In genomic region chr17:9428374-9428994, GRCm38 (mm10) we compare ENCODE assay signal across 9 mouse cellular contexts. TPM values are rescaled to one million over a fixed set of nuclear protein-coding genes. Genes with fewer than 3 reads are reported as not detected.
A peak's percentile ranks its signal among the peaks of the same experiment; 100 is the strongest.
DNase-seq lines count a peak whose midpoint lies in the region; TF ChIP-seq lines count a peak whose summit lies in the region.
"Had no signal": no experiment of that assay in that cellular context is flagged by ENCODE, and none has a peak within 500 bp of the region (broad histone marks: within the 10 kb centered on the region; RNA-seq: fewer than 3 reads in every experiment).

No protein-coding gene starts in this region.

- peaks cover 2% of the 10 kb centered on the region for H3K4me1 ChIP-seq in olfactory bulb, adult 2 months (ENCODE audit: control insufficient read depth, insufficient read depth, low read length)
- H3K4me1 ChIP-seq in limb, embryonic 10.5 days, result no peaks in the 10 kb centered on the region
- H3K4me1 ChIP-seq: embryonic facial prominence, embryonic 12.5 days had no signal

- peak; percentile 38 for TF ChIP-seq CTCF in gastrocnemius, adult 2 months (IDR thresholded peaks at IDR 0.05)
- 0 out of 2 replicates have a peak, but pooled peaks have one; percentile 32 for TF ChIP-seq CTCF in olfactory bulb, adult 2 months (IDR thresholded peaks at IDR 0.05; ENCODE audit: insufficient read depth, low read depth, low read length)

- no peak overlapping the region for H3K4me3 ChIP-seq in gastrocnemius, adult 2 months
- H3K4me3 ChIP-seq in olfactory bulb, adult 2 months (ENCODE audit: insufficient read depth, low read depth, low read length), result no peak overlapping the region
- no peak overlapping the region for H3K4me3 ChIP-seq in limb, embryonic 10.5 days
- H3K4me3 ChIP-seq: embryonic facial prominence, embryonic 12.5 days had no signal

- no peaks in the 10 kb centered on the region for H3K27me3 ChIP-seq in limb, embryonic 10.5 days (ENCODE audit: low read depth, poor library complexity, severe bottlenecking)
- H3K27me3 ChIP-seq: embryonic facial prominence, embryonic 12.5 days had no signal

- no peaks in the 10 kb centered on the region for H3K36me3 ChIP-seq in limb, embryonic 10.5 days
- H3K36me3 ChIP-seq: embryonic facial prominence, embryonic 12.5 days had no signal

- intact Hi-C loops in gastrocnemius, adult 2 months (cut with DNase I), result no loop called here

- TF ChIP-seq POLR2A in olfactory bulb, adult 2 months (IDR thresholded peaks at IDR 0.05; ENCODE audit: insufficient read depth, low read depth, low read length), result no peak

- WGBS in olfactory bulb, adult 2 months, result 23% methylated on average over 7 of the region's 7 CpGs
- 69% methylated on average over 7 of the region's 7 CpGs for WGBS in limb, embryonic 10.5 days

- no peak overlapping the region for H3K27ac ChIP-seq in gastrocnemius, adult 2 months
- peak overlapping the region; percentile 24; the same call in 1 of the 2 replicates for H3K27ac ChIP-seq in olfactory bulb, adult 2 months (ENCODE audit: insufficient read depth, low read depth, low read length)
- H3K27ac ChIP-seq in limb, embryonic 10.5 days, result no peak overlapping the region
- H3K27ac ChIP-seq: embryonic facial prominence, embryonic 12.5 days had no signal

- DNase-seq in gastrocnemius, adult 2 months, result no peak
- no peak for DNase-seq in gastrocnemius, postnatal 10 days
- DNase-seq in embryo, embryonic 11.5 days (ENCODE audit: low read depth, low spot score), result peak; percentile 7
- DNase-seq in layer of hippocampus, adult 9-10 months (ENCODE audit: low spot score), result peak; percentile 33
- DNase-seq in thymus, postnatal 0 days (ENCODE audit: low spot score), result no peak
- no peak for DNase-seq in urinary bladder, postnatal 36 days (ENCODE audit: low spot score in 2 of 2)
- no peak for DNase-seq in limb, embryonic 10.5 days (ENCODE audit: low spot score)

- H3K9me3 ChIP-seq in limb, embryonic 10.5 days (replicated peaks), result no peaks in the 10 kb centered on the region
- H3K9me3 ChIP-seq: embryonic facial prominence, embryonic 12.5 days had no signal

RNA-seq across cellular contexts. Expression of gene Gm17728, which starts 6.6 kb away (rescaled TPM):
- total RNA-seq in gastrocnemius, adult 2 months (2021), result not detected
- total RNA-seq in gastrocnemius, postnatal 10 days (2021), result not detected
- not detected in 2 replicates for polyA plus RNA-seq in olfactory bulb, adult 2 months (2012; ENCODE audit: insufficient read depth, insufficient read length, low replicate concordance, missing spikeins)
- not detected in 2 replicates for polyA plus RNA-seq in thymus, postnatal 0 days (2015; fragmentation: Nextera tagmentation; extraction: Ambion mirVana)
- polyA plus RNA-seq in limb, embryonic 10.5 days (2016; fragmentation: Nextera tagmentation; extraction: Ambion mirVana), result not detected in 2 replicates
- polyA plus RNA-seq: embryonic facial prominence, embryonic 12.5 days had no signal

Comparison
In these comparisons a context has a peak if more than half of its experiments do, and no peak if none do; other contexts are left out.
1. DNase-seq: peak in embryo, embryonic 11.5 days (single experiment) and layer of hippocampus, adult 9-10 months (single experiment); none in gastrocnemius, adult 2 months (single experiment), gastrocnemius, postnatal 10 days (single experiment), thymus, postnatal 0 days (single experiment), urinary bladder, postnatal 36 days (0 of 2) and limb, embryonic 10.5 days (single experiment).